Mouse (Mus musculus) frontal cortex, postnatal 14 days (tissue): Measurements from ENCODE around the gene Mon1a.
A peak's percentile ranks its signal among the peaks of the same experiment; 100 is the strongest.

Source experiments
- DNase-seq, 2 experiments: peaks; one replicate each; pipeline ENCODE4 v3.0.0; 2022; ENCODE audit warnings: low spot score in 2 of 2

The Mon1a gene

DNA sequence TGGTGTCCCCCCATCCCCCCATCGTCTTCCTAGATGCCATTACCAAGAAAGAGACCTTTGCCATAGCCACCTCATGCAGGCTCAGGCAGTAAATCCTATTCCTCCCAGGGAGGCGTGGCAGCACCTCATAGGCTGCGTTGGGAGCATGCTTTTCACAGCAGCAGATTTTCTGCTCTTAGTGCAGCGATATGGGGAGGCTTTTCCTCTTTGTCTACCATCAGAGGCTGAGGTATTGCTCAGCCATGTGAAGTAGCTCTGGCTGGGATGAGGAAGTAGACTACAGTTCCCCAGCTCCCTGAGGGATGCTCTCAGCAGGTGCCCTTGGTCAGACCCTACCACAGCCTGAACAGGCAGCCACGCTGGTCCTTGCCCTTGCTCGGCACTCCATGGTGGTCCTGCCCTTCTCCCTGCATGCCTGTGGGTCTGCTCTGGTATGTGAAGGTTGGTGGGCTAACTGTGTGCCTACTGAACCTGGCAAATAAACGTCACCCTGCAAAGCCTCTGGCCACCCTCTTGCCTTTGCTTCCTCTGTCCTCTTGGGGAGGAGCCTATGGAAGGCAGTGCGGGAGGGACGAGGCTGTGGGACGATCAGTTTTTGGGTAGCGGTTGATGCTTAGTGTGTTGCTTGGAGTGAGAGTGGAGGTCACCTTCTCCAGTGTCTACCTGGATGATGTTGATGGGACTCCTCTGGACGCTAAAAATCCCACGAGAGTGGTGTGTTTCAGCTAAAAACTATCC lies 61.4 kb downstream of the Mon1a start:
- DNase-seq = no peak

DNA sequence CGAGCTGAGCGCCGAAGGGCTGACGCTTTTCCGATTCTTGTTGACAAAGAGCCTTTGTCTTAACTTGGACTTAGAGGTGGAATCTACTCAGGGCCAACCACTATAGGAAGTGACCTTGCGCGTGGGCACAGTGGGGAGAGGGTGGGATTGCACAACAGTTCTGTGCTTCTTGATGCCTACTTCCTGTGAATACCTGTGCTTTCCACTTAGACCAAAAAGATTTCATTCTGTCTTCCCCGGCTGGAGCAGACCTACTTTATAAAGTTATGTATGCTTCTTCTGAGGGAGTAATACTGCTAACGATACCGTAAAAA lies 61.9 kb downstream of the Mon1a start, which contains the start of gene Traip:
TSS of gene Traip (plus strand) at position 215 of the 314 bp plus-strand sequence.
- no peak for DNase-seq

DNA sequence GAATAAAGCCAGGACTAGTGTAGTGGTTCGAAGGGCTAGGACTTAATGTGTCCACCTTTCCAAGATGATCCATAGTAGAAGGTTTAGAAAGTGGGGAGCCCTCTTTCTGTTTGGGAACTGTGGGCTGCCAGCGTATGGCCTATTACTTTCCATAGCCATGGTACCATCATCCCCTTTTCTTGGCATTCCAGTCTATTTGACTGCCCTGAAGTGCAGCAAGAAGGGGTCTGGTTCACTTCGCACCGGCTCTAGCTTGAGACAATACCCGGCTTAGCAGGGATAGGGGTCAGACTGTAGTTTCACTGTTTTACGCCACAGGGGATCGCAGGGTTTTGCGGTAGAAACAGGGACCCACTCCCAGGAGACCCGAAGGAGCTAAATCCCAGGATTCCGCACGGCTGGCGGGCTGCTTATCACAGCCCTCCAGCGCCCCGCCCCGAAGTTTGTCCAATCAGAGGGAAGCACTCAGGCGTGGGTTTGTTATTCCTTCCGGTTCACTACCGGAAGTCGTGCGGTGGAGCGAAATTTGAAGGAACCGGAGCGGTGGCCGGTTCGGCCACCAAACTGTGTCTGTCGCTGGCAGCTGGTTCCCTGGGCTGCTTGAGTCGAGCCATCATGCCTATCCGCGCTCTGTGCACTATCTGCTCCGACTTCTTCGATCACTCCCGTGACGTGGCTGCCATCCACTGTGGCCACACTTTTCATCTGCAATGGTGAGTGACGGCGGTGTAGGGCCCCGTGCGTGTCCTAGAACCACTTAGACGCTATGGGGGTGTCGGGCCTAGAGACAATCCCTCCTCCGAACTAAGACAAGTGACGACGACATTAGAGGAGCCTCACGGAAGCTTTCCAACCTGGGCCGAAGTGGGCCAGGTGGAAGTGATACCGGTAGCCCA lies 62.8 kb downstream of the Mon1a start:
- DNase-seq = peak; percentile 85 to 90
